Mouse (Mus musculus) activated CD4-positive, CD25-positive, alpha-beta regulatory T cell, adult 4 months (primary cell): ENCODE results near the gene Lpar3. TPM values are rescaled to one million over a fixed set of nuclear protein-coding genes. Genes with fewer than 3 reads are reported as not detected.
A peak's percentile ranks its signal among the peaks of the same experiment; 100 is the strongest.

Source experiments
- ATAC-seq: one replicate; pipeline ENCODE4 v1.8.0; 2017
- polyA plus RNA-seq, 2 experiments: library from polyadenylated mRNA; unstranded; fragments of 100-300 nt; shearing (Covaris generic); gene quantifications; one replicate each; pipeline ENCODE4 v1.2.1; 2017

The Lpar3 gene
- polyA plus RNA-seq, 2 experiments from 2014 or later, result not detected

GRCm38 (mm10) chr3:146316293-146316692 is 95.5 kb downstream of the Lpar3 start:
- ATAC-seq, result no peak

DNA sequence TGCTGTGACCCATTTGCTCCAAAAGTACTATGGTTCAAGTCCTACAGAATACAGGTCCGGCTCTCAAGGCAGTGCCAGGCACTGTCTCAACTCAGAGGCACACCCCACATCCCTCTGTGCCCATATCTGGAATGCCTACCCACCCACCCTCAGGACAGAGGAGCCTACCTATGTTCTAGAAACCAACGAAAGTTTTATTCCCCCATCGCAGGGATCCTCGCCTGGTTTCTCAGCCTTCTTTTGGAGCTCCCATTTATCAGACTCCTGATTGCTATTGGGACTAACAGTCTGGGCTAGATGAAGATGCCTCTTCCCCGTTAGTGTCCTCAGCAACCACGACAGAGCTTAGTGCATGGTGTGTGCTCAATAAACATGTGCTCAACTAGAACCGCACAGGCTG is 96.6 kb downstream of the Lpar3 start:
- no peak for ATAC-seq

- ATAC-seq, result no peak
These were observed 97.1 kb downstream of the Lpar3 start for GRCm38 (mm10) chr3:146317911-146318310.

GRCm38 (mm10) chr3:146318520-146318938 is 97.8 kb downstream of the Lpar3 start:
- no peak for ATAC-seq

DNA sequence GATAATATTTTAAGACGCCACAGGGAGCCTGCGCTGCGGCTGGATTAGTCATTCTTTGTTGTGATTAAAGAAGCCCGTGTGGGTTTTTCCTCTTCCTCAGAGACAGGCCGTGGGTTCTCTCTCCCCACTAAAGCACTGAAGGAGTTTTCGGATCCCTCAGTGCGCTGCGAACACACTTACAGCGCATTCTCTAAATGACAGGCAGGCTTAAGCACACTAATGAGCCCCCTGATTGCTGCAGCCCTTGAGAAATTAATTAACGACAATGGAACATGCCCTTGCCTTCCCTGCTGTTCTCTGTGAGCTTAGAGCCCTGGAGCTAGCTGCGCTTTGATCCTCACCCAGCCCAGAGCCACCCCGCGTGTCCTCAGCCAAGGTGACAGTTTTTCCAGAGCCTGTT is 98.2 kb downstream of the Lpar3 start:
- ATAC-seq, result no peak

DNA sequence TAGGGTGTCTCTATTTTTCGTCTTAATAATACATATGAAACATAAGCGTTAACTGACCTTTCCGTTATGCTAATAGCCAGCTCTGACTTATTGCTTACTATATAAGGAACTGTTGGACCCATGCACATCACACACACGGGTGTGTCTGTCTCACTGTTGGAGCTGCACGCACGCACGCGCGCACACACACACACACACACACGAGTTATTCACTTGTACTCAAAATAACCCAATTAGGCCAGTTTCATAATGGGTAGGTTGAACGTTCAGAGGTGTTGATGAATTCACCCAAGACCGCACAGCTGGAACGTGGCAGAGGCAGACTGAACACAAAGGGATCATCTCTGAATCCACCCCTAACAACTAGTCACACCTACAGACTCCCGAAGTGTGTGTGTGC is 98.7 kb downstream of the Lpar3 start:
- no peak for ATAC-seq

GRCm38 (mm10) chr3:146324949-146325348 is 104.2 kb downstream of the Lpar3 start:
- no peak for ATAC-seq

DNA sequence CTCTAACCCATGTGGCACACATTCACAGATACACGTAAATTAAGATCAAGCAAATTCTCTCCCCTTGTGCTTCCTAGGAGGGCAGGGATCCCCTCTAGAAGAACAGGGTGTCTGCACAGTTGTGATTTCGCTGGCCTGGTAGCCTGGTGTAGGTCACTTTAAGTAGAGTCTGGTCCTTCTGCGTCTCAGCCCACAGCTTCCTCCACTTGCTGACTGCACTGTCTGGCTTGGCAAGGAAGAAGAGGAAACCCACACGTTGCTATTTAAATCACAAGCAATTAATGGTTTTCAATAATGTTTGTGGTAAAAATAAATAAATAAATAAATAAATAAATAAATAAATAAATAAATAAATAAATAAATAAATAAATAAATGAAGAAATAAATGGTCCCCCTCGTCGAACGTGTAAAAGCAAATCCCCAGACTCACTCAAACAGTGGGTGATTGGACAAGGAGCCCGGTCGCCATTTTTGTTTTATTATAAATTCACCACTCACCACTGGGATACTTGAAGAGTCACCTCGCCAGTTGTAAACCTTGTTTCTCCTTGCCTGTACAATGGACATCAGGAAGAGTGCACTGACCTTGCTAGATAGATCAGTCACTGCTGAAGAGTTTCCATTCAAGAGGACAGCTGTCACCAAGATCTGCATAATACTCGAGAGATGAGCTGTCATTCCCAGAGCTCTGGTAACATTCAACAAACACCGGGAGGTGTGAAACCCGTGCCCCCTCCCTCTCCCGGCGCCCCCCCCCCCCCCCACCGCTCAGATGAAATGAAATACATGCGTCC is 106.2 kb downstream of the Lpar3 start:
- ATAC-seq, result no peak

DNA sequence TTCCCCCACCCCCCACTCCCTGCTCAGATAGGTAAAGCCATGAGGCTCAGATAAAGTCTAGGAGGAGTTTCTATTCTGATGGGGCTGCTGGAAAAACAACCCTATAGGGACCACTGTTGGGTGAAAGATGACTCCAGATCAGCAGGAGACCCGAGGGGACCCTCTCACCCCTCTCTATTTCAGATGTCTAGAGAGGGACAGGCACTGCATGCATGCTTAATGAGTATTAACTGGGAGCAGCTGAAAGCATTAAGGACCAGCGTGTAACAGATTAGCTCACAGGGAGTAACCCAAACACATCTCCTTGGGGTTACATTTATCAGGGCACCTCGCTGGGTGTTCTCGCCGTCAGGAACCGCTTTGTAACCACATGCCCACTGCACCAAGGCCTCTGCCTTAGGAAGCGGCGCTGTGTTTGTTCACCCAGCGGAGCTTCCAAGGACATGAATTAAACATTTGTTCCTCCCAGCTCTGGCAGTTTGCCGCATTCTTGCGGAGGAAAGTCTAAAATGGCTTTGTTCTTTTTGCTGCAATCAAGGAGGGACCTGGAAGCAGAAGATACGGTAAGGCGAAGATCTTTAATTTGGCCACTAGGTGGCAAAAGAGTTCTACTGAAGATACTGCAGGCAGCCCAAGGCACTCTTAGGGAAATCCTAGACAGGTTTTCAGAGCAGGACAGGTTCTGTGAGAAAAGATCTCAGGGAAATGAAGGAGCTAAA is 106.9 kb downstream of the Lpar3 start:
- peak; percentile 94 for ATAC-seq

DNA sequence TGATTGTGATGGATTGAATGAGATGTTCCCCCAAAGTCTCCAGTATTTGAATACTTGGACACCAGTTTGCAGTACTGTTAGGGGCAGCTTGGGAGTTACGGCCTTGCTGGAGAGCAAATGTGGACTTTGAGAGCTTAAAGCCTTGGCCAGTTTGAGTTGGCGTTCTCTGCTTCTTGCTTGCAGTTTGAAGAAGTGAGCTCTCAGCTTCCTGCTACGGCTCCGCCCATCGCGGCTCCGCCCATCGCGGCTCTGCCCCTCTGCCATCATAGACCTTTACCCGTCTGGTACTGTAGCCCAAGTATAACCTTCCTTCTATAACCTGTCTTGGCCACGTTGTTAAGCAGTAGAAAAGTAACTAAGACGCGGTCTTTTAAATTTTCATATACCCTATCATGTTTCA is 108.0 kb downstream of the Lpar3 start:
- peak; percentile 81 for ATAC-seq

DNA sequence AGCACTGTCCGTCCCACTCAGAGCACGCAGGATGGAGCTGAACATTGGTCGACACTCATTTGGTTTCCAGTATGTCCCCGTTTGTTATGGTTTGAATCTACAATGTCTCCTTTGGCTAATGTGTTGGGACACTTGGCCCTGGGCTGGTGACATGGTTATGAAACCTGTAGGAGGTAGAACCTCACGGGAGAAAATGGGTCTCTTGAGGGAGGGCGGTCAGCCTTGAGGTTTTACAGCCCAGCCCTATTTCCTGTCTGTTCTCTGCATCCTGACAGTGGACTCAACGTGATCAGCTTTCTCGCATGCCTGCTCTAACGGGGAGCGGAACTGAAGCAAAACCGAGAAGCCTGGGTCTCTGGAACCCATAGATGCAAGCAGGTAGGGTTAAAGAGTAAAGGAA is 111.1 kb downstream of the Lpar3 start:
- no peak for ATAC-seq

DNA sequence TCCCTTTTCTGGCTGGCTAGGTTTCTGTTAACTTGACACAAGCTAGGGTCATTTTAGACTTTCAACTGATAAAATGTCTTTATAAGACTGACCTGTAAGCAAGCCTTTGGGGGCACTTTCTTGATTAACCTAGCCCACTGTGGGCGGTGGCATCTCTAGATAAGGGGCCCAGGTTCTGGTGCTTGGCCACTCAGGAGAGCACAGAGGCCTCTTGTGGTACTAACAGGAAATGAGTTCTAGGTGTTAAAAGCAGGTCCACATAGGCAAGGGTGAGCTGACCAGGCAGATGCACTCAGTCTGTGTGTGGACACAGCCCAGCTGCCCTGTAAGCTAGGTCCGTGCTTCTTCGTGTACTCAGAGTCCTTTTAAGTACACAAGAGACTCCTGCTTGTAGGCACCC is 112.5 kb downstream of the Lpar3 start:
- ATAC-seq, result no peak

DNA sequence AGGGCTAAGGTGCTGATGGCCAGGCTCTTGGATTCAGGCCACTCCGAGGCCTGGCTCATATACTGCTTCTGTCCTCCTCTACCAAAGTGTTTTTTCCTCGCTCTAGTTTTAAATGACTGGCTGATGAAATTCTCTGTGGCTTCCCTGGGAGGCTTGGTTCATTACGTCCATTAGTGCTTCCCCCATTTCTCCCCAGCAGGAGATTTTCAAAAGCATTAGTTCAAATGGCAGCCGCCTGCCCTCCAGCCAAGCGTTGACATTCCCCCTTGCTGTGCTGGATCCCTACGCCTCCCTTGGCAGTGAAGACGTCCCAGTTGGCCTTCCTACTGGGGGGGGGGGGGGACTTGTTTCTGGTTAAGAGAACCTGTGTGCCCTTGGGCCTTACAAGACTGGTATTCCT is 113.3 kb downstream of the Lpar3 start:
- ATAC-seq, result no peak

Other genes starting within 250 kb of the Lpar3 start
- gene Syde2, start 233.1 kb upstream of the Lpar3 start, polyA plus RNA-seq, result not detected
- gene Wdr63, start 112.8 kb upstream of the Lpar3 start, polyA plus RNA-seq, result not detected
- gene Mcoln3, start 103.5 kb upstream of the Lpar3 start, polyA plus RNA-seq, result 1 to 10 TPM; 3.4 to 5.1 TPM
- 10 to 100 TPM in 1 of 2 experiments, 1 to 10 TPM in 1; 5.6 to 11.7 TPM for gene Mcoln2, start 71.1 kb upstream of the Lpar3 start, polyA plus RNA-seq
- gene Ssx2ip, start 183.7 kb downstream of the Lpar3 start, polyA plus RNA-seq, result 1 to 10 TPM in 1 of 2 experiments, under 1 TPM in 1; 0.56 to 1.5 TPM
- gene Ctbs, start 228.8 kb downstream of the Lpar3 start, polyA plus RNA-seq, result 10 to 100 TPM in 1 of 2 experiments, 1 to 10 TPM in 1; 6.3 to 10.3 TPM